Mouse (Mus musculus) heart, adult 2 months (tissue): ENCODE data around the gene Tie1. TPM values are rescaled to one million over a fixed set of nuclear protein-coding genes. Genes with fewer than 3 reads are reported as not detected.

Source experiments
- DNase-seq, 2 experiments: peaks; one replicate each; pipeline ENCODE4 v3.0.0; 2021
- H3K27ac ChIP-seq: fragments of 200-600 bp; 2 replicates; pipeline ENCODE4 v1.8.1; 2022
- H3K27me3 ChIP-seq: fragments of 200-500 bp; 2 replicates; pipeline ENCODE4 v1.6.1; 2012; ENCODE audit warnings: mild to moderate bottlenecking, low read length, inconsistent platforms, mixed read lengths; ENCODE audit not compliant: control insufficient read depth, insufficient read depth
- H3K36me3 ChIP-seq: fragments of 200-500 bp; 2 replicates; pipeline ENCODE4 v1.6.1; 2012; ENCODE audit warnings: low read length, inconsistent platforms; ENCODE audit not compliant: control insufficient read depth, insufficient read depth
- H3K4me1 ChIP-seq: fragments of 200-500 bp; 2 replicates; pipeline ENCODE4 v1.6.1; 2011; ENCODE audit warnings: low read length; ENCODE audit not compliant: control insufficient read depth, insufficient read depth
- H3K4me3 ChIP-seq: fragments of 200-600 bp; 2 replicates; pipeline ENCODE4 v1.8.1; 2022
- H3K79me2 ChIP-seq: fragments of 200-500 bp; replicated peaks from 2 replicates; pipeline ENCODE4 v1.6.1; 2012; ENCODE audit warnings: mild to moderate bottlenecking, inconsistent platforms, low read length, moderate library complexity, mixed read lengths; ENCODE audit not compliant: control insufficient read depth, insufficient read depth
- H3K9ac ChIP-seq: fragments of 200-500 bp; 2 replicates; pipeline ENCODE4 v1.6.1; 2012; ENCODE audit warnings: low read depth, mild to moderate bottlenecking, control low read depth, inconsistent platforms, low read length, mixed read lengths
- CTCF ChIP-seq: fragments of 200-600 bp; IDR thresholded peaks from 2 replicates; pipeline ENCODE4 v1.8.1; 2022; ENCODE audit warnings: antibody characterized with exemption, mild to moderate bottlenecking, moderate library complexity
- EP300 ChIP-seq: fragments of 200-500 bp; IDR thresholded peaks from 2 replicates; pipeline ENCODE4 v1.6.1; 2011; ENCODE audit warnings: low read depth, low read length, control low read depth; ENCODE audit not compliant: insufficient read depth
- POLR2A ChIP-seq: fragments of 200-500 bp; IDR thresholded peaks from 2 replicates; pipeline ENCODE4 v1.6.1; 2011; ENCODE audit warnings: mild to moderate bottlenecking, low read depth, low read length, control low read depth; ENCODE audit not compliant: insufficient read depth
- WGBS: fragments of 180-500 bp; shearing (Covaris S2); methylation state at CpG from one replicate; pipeline ENCODE4 v1.1.7; 2018; 5-methylcytosine and 5-hydroxymethylcytosine counted together
- intact Hi-C: fragments of 180-260 bp; cut with DNase I; formaldehyde crosslinking; loops from one replicate; pipeline ENCODE4 v1.15.1; 2025
- polyA plus RNA-seq: library from polyadenylated mRNA; depleted of rRNA; stranded (reverse); fragments of >200 nt; gene quantifications from 2 replicates; pipeline ENCODE4 v1.2.3, GENCODE M21; 2012
- total RNA-seq, 2 experiments: library from RNA; stranded (reverse); gene quantifications; 2 replicates each; pipeline ENCODE4 v1.2.3; 2021

The Tie1 gene
- total and polyA plus RNA-seq, 3 experiments, result 59.8 to 66.8 (median 63.3) TPM

DNA sequence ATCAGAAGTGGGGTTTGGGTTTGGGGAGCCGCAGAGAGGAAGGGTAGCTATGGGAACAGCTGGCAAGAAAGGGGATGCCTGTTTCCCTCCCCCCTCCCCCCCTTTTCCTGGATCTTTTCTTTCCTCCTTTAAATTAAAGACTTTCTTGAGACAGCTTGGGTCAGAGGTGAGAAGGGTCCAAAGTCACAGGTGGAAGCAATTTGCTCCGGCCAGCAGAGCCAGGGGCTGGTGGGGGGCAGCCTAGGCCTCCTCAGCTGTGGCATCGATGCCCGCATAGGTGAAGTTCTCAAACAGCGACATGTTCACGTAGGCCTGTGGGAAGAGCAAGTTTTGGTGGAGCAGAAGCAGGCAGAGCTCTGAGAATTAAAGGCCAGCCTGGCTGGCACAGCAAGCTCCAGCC is 18.6 kb downstream of the Tie1 start:
- no peak overlapping the region for H3K9ac ChIP-seq
- H3K79me2 ChIP-seq, result no peaks in the 10 kb centered on the region
- WGBS, result 92% methylated on average over 6 of the region's 6 CpGs
- H3K27me3 ChIP-seq, result no peaks in the 10 kb centered on the region
- no peak for TF ChIP-seq CTCF
- no peak for TF ChIP-seq POLR2A
- TF ChIP-seq EP300, result no peak
- no peaks in the 10 kb centered on the region for H3K4me1 ChIP-seq
- H3K4me3 ChIP-seq, result no peak overlapping the region
- intact Hi-C loops, result no loop called here
- DNase-seq, result no peak
- no peaks in the 10 kb centered on the region for H3K36me3 ChIP-seq
- no peak overlapping the region for H3K27ac ChIP-seq

- H3K79me2 ChIP-seq, result no peaks in the 10 kb centered on the region
- no peaks in the 10 kb centered on the region for H3K36me3 ChIP-seq
- intact Hi-C loops, result no loop called here
- peak; percentile 13; the same call in 1 of the 2 replicates for TF ChIP-seq CTCF
- TF ChIP-seq POLR2A, result no peak
- DNase-seq, result peak in 1 of 2 experiments; percentile 18
- no peak overlapping the region for H3K9ac ChIP-seq
- no peaks in the 10 kb centered on the region for H3K27me3 ChIP-seq
- WGBS, result 36% methylated on average over 11 of the region's 11 CpGs
- no peak overlapping the region for H3K27ac ChIP-seq
- H3K4me1 ChIP-seq, result peaks cover 2% of the 10 kb centered on the region; the same call in 1 of the 2 replicates
- no peak overlapping the region for H3K4me3 ChIP-seq
Measured at GRCm38 (mm10) chr4:118465697-118466163, 24.1 kb downstream of the Tie1 start.

DNA sequence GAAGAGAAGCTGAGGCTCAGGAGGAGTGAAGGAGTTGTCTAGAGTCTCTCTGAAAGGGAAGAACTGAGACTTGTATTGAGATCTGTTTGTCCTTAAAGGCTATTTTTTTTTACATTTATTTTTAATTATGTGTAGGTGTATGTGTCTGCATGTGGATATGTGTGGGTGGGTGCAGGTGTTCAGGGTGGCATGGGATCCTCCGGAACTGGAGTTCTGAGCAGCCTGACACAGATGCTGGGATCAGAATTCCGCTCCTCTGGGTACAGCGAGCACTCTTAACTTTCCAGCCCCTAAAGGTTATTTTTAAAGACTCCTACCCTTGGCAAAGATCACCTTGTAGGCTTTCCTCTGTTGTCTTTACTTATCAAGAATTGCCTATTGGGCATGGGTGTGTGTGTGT is 24.9 kb downstream of the Tie1 start:
- Histone ChIP-seq H3K79me2 (no peaks in the 10 kb centered on the region), H3K9ac (no peak overlapping the region), H3K4me3 (no peak overlapping the region), H3K36me3 (no peaks in the 10 kb centered on the region), H3K27ac (no peak overlapping the region), H3K27me3 (no peaks in the 10 kb centered on the region), H3K4me1 (peaks cover 2% of the 10 kb centered on the region; the same call in 1 of the 2 replicates)
- TF ChIP-seq EP300 (no peak), POLR2A (no peak), CTCF (no peak)
- 60% methylated on average over 3 of the region's 3 CpGs for WGBS
- intact Hi-C loops, result no loop called here
- DNase-seq, result no peak

GRCm38 (mm10) chr4:118457345-118457975 is 32.4 kb downstream of the Tie1 start, which contains the start of gene Mpl:
Gene Mpl (minus strand): TSS chr4:118457513.
- Histone ChIP-seq H3K4me3 (no peak within 1 kb of the TSS), H3K27me3 (no peaks in the 10 kb centered on the region), H3K27ac (no peak within 1 kb of the TSS), H3K79me2 (no peaks in the 10 kb centered on the region), H3K9ac (no peak within 1 kb of the TSS), H3K4me1 (no peaks in the 10 kb centered on the region), H3K36me3 (no peaks in the 10 kb centered on the region)
- intact Hi-C loops, result no loop called here
- no peak for TF ChIP-seq POLR2A
- TF ChIP-seq EP300, result no peak
- no peak for TF ChIP-seq CTCF
- no peak for DNase-seq
- 61% methylated on average over 9 of the region's 9 CpGs for WGBS

GRCm38 (mm10) chr4:118446415-118447153 is 43.3 kb downstream of the Tie1 start:
- Histone ChIP-seq H3K36me3 (no peaks in the 10 kb centered on the region), H3K4me3 (peak overlapping the region; percentile 48), H3K79me2 (no peaks in the 10 kb centered on the region), H3K4me1 (peaks cover 3% of the 10 kb centered on the region), H3K27ac (peak overlapping the region; percentile 62), H3K9ac (peak overlapping the region; percentile 52), H3K27me3 (no peaks in the 10 kb centered on the region)
- intact Hi-C loops, result loop anchor here (2.0 to 5.0 kb wide), 3 partner anchors 41 to 121 kb away; no protein-coding TSS in a partner anchor
- DNase-seq, result no peak
- TF ChIP-seq EP300, result no peak
- no peak for TF ChIP-seq POLR2A
- TF ChIP-seq CTCF, result no peak
- 43% methylated on average over 24 of the region's 24 CpGs for WGBS

DNA sequence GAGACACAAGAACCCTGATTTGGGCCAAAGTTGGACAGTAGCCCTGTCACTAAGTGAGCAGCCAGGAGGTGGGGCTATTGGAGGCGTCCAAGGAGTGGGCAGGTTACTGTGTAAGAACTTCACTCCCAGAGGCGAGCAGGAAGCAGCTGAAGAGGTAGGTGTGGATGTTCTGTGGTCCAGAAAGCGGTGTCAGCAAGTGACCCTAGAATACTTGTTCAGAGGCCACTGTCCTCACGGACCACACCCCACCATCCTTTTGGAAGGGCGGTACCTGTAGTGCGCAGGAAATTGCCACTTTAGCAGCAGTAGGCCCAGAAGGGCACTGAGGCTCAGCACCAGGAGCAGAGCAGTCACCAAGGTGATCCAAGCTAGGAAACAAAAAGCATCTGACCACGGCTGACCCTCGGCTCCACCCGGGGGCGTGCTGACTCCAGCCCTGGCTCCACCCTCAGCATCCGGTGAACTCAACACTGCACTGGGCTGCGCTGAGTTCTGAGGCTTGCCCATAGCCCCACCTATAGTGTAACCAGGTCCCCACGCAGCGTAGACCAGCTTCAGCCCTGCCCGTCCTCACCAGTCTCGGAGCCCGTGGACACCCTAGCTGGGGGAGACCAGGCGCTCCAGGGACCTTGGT is 44.0 kb downstream of the Tie1 start:
- no peaks in the 10 kb centered on the region for H3K36me3 ChIP-seq
- 23% methylated on average over 18 of the region's 18 CpGs for WGBS
- TF ChIP-seq POLR2A (peak; percentile 52), EP300 (0 out of 2 replicates have a peak, but pooled peaks have one; percentile 57), CTCF (peak; percentile 40)
- DNase-seq, result peak; percentile 72 to 75
- peak overlapping the region; percentile 52 for H3K9ac ChIP-seq
- peak overlapping the region; percentile 62 for H3K27ac ChIP-seq
- peaks cover 3% of the 10 kb centered on the region for H3K4me1 ChIP-seq
- no peaks in the 10 kb centered on the region for H3K79me2 ChIP-seq
- intact Hi-C loops, result loop anchor here (2.0 to 5.0 kb wide), 3 partner anchors 41 to 121 kb away; no protein-coding TSS in a partner anchor
- peak overlapping the region; percentile 48 for H3K4me3 ChIP-seq
- H3K27me3 ChIP-seq, result no peaks in the 10 kb centered on the region
